Mouse (Mus musculus): ENCODE measurements at regions not wholly inside any gene's neighbourhood (a gene's known extent, or its start where the extent isn't known, plus 50 kb on each side); places are given as distances from the start of the nearest gene placed in this dataset.

GRCm38 (mm10) chr19:14736514-14736913 lies 138.7 kb upstream of the Tle4 start:
- Histone ChIP-seq H3K79me2 (replicated peaks; ENCODE audit: control insufficient read depth, insufficient read depth, low read length) (no peaks in the 10 kb centered on the region), H3K27ac (no peak overlapping the region), H3K4me3 (no peak overlapping the region), H3K36me3 (ENCODE audit: control insufficient read depth, insufficient read depth, low read length) (no peaks in the 10 kb centered on the region), H3K27me3 (ENCODE audit: control insufficient read depth, insufficient read depth, low read length) (no peaks in the 10 kb centered on the region), H3K9ac (ENCODE audit: low read depth, low read length) (no peak overlapping the region), H3K4me1 (ENCODE audit: control insufficient read depth, insufficient read depth, low read length) (no peaks in the 10 kb centered on the region)
- WGBS = 76% methylated on average over 1 of the region's 1 CpGs
- intact Hi-C loops (cut with DNase I) = no loop called here
- no peak for DNase-seq
- TF ChIP-seq CTCF (IDR thresholded peaks at IDR 0.05) (no peak), POLR2A (IDR thresholded peaks at IDR 0.05; ENCODE audit: insufficient read depth, low read depth, low read length) (no peak), EP300 (IDR thresholded peaks at IDR 0.05; ENCODE audit: insufficient read depth, low read depth, low read length) (no peak)

GRCm38 (mm10) chr19:14725329-14725728 lies 127.5 kb upstream of the Tle4 start:
- 68% methylated on average over 3 of the region's 3 CpGs for WGBS
- H3K79me2 ChIP-seq (replicated peaks; ENCODE audit: control insufficient read depth, insufficient read depth, low read length) = no peaks in the 10 kb centered on the region
- H3K27ac ChIP-seq = no peak overlapping the region
- DNase-seq = no peak
- H3K36me3 ChIP-seq (ENCODE audit: control insufficient read depth, insufficient read depth, low read length) = no peaks in the 10 kb centered on the region
- no peak overlapping the region for H3K4me3 ChIP-seq
- no peaks in the 10 kb centered on the region for H3K27me3 ChIP-seq (ENCODE audit: control insufficient read depth, insufficient read depth, low read length)
- H3K4me1 ChIP-seq (ENCODE audit: control insufficient read depth, insufficient read depth, low read length) = no peaks in the 10 kb centered on the region
- no peak overlapping the region for H3K9ac ChIP-seq (ENCODE audit: low read depth, low read length)
- intact Hi-C loops (cut with DNase I) = no loop called here
- TF ChIP-seq EP300 (IDR thresholded peaks at IDR 0.05; ENCODE audit: insufficient read depth, low read depth, low read length) = no peak
- no peak for TF ChIP-seq POLR2A (IDR thresholded peaks at IDR 0.05; ENCODE audit: insufficient read depth, low read depth, low read length)
- TF ChIP-seq CTCF (IDR thresholded peaks at IDR 0.05) = no peak

GRCm38 (mm10) chr19:14724637-14725036 lies 126.8 kb upstream of the Tle4 start:
- H3K27me3 ChIP-seq (ENCODE audit: control insufficient read depth, insufficient read depth, low read length) = no peaks in the 10 kb centered on the region
- TF ChIP-seq CTCF (IDR thresholded peaks at IDR 0.05) (no peak), EP300 (IDR thresholded peaks at IDR 0.05; ENCODE audit: insufficient read depth, low read depth, low read length) (no peak), POLR2A (IDR thresholded peaks at IDR 0.05; ENCODE audit: insufficient read depth, low read depth, low read length) (no peak)
- no peaks in the 10 kb centered on the region for H3K36me3 ChIP-seq (ENCODE audit: control insufficient read depth, insufficient read depth, low read length)
- H3K27ac ChIP-seq = no peak overlapping the region
- H3K4me1 ChIP-seq (ENCODE audit: control insufficient read depth, insufficient read depth, low read length) = no peaks in the 10 kb centered on the region
- no peaks in the 10 kb centered on the region for H3K79me2 ChIP-seq (replicated peaks; ENCODE audit: control insufficient read depth, insufficient read depth, low read length)
- no peak overlapping the region for H3K4me3 ChIP-seq
- 60% methylated on average over 4 of the region's 4 CpGs for WGBS
- DNase-seq = no peak
- no peak overlapping the region for H3K9ac ChIP-seq (ENCODE audit: low read depth, low read length)
- intact Hi-C loops (cut with DNase I) = no loop called here

GRCm38 (mm10) chr19:14705791-14706190 lies 107.9 kb upstream of the Tle4 start:
- intact Hi-C loops (cut with DNase I) = no loop called here
- WGBS = 83% methylated on average over 2 of the region's 2 CpGs
- no peaks in the 10 kb centered on the region for H3K27me3 ChIP-seq (ENCODE audit: control insufficient read depth, insufficient read depth, low read length)

GRCm38 (mm10) chr19:14701116-14701515 lies 103.3 kb upstream of the Tle4 start:
- intact Hi-C loops (cut with DNase I) = no loop called here
- TF ChIP-seq POLR2A (IDR thresholded peaks at IDR 0.05; ENCODE audit: insufficient read depth, low read depth, low read length) (no peak), CTCF (IDR thresholded peaks at IDR 0.05) (no peak), EP300 (IDR thresholded peaks at IDR 0.05; ENCODE audit: insufficient read depth, low read depth, low read length) (no peak)
- Histone ChIP-seq H3K9ac (ENCODE audit: low read depth, low read length) (no peak overlapping the region), H3K36me3 (ENCODE audit: control insufficient read depth, insufficient read depth, low read length) (no peaks in the 10 kb centered on the region), H3K4me3 (no peak overlapping the region), H3K27ac (no peak overlapping the region), H3K79me2 (replicated peaks; ENCODE audit: control insufficient read depth, insufficient read depth, low read length) (no peaks in the 10 kb centered on the region), H3K27me3 (ENCODE audit: control insufficient read depth, insufficient read depth, low read length) (no peaks in the 10 kb centered on the region), H3K4me1 (ENCODE audit: control insufficient read depth, insufficient read depth, low read length) (no peaks in the 10 kb centered on the region)
- DNase-seq = no peak
- 74% methylated on average over 4 of the region's 4 CpGs for WGBS

More at GRCm38 (mm10) chr19:14705791-14706190, 107.9 kb upstream of the Tle4 start:
- TF ChIP-seq EP300 (IDR thresholded peaks at IDR 0.05; ENCODE audit: insufficient read depth, low read depth, low read length) = no peak
- TF ChIP-seq CTCF (IDR thresholded peaks at IDR 0.05) = no peak
- TF ChIP-seq POLR2A (IDR thresholded peaks at IDR 0.05; ENCODE audit: insufficient read depth, low read depth, low read length) = no peak
- Histone ChIP-seq H3K4me1 (ENCODE audit: control insufficient read depth, insufficient read depth, low read length) (no peaks in the 10 kb centered on the region), H3K27ac (no peak overlapping the region), H3K4me3 (no peak overlapping the region), H3K36me3 (ENCODE audit: control insufficient read depth, insufficient read depth, low read length) (no peaks in the 10 kb centered on the region), H3K9ac (ENCODE audit: low read depth, low read length) (no peak overlapping the region), H3K79me2 (replicated peaks; ENCODE audit: control insufficient read depth, insufficient read depth, low read length) (no peaks in the 10 kb centered on the region)
- no peak for DNase-seq

- Histone ChIP-seq H3K9ac (ENCODE audit: low read depth, low read length) (no peak overlapping the region), H3K4me3 (no peak overlapping the region), H3K36me3 (ENCODE audit: control insufficient read depth, insufficient read depth, low read length) (no peaks in the 10 kb centered on the region), H3K79me2 (replicated peaks; ENCODE audit: control insufficient read depth, insufficient read depth, low read length) (no peaks in the 10 kb centered on the region), H3K4me1 (ENCODE audit: control insufficient read depth, insufficient read depth, low read length) (no peaks in the 10 kb centered on the region), H3K27me3 (ENCODE audit: control insufficient read depth, insufficient read depth, low read length) (no peaks in the 10 kb centered on the region), H3K27ac (no peak overlapping the region)
- TF ChIP-seq POLR2A (IDR thresholded peaks at IDR 0.05; ENCODE audit: insufficient read depth, low read depth, low read length) (no peak), EP300 (IDR thresholded peaks at IDR 0.05; ENCODE audit: insufficient read depth, low read depth, low read length) (no peak), CTCF (IDR thresholded peaks at IDR 0.05) (no peak)
- DNase-seq = no peak
- intact Hi-C loops (cut with DNase I) = loop anchor here (10.0 kb wide), 2 partner anchors 251 to 311 kb away; no protein-coding TSS in a partner anchor
- 81% methylated on average over 10 of the region's 10 CpGs for WGBS
Measured at GRCm38 (mm10) chr19:14695369-14695768, 97.5 kb upstream of the Tle4 start.
